26 mouse cellular contexts compared by ENCODE assay signal in genomic region chr2:58604791-58605190, GRCm38 (mm10). TPM values are rescaled to one million over a fixed set of nuclear protein-coding genes. Genes with fewer than 3 reads are reported as not detected.
DNase-seq lines count a peak whose midpoint lies in the region; ATAC-seq lines count a peak whose summit lies in the region.
"Had no signal": no experiment of that assay in that cellular context is flagged by ENCODE, and none has a peak within 500 bp of the region (broad histone marks: within the 10 kb centered on the region; RNA-seq: fewer than 3 reads in every experiment).

No protein-coding gene starts in this region.

- no peak overlapping the region for H3K4me3 ChIP-seq in hindbrain, embryonic 14.5 days (replicated peaks; ENCODE audit: low read length)

- no peak for ATAC-seq in hindbrain, embryonic 14.5 days (ENCODE audit: low FRiP score)
- ATAC-seq: activated CD4-positive, CD25-positive, alpha-beta regulatory T cell, adult 4 months; CD4-positive, CD25-positive, alpha-beta regulatory T cell, adult 4 months; Patski had no signal

- no peaks in the 10 kb centered on the region for H3K4me1 ChIP-seq in hindbrain, embryonic 14.5 days (replicated peaks; ENCODE audit: control insufficient read depth, insufficient read depth, low read length)

- H3K4me2 ChIP-seq in hindbrain, embryonic 14.5 days (replicated peaks) = no peak overlapping the region

- no peak overlapping the region for H3K27ac ChIP-seq in hindbrain, embryonic 14.5 days

- H3K9me3 ChIP-seq in hindbrain, embryonic 14.5 days (ENCODE audit: control insufficient read depth, low read length) = no peaks in the 10 kb centered on the region

- intact Hi-C loops in left cerebral cortex, postnatal 25 days (cut with DNase I) = no loop called here

- DNase-seq in heart, adult 11 months = peak; percentile 19
- DNase-seq in heart, adult 8-10 months (ENCODE audit: low spot score) = no peak
- DNase-seq in ES-CJ7 (ENCODE audit: low read depth, low spot score) (peak; percentile 76), R1 (ENCODE audit: low read depth, low spot score) (peak; percentile 67), ZHBTc4 (ENCODE audit: low read depth, low spot score) (peak; percentile 71)
- no peak for DNase-seq in hindbrain, embryonic 14.5 days (ENCODE audit: low spot score)
- no peak for DNase-seq in spleen, adult 12 weeks (ENCODE audit: low spot score)
- DNase-seq in left cerebral cortex, postnatal 25 days (ENCODE audit: low spot score in 2 of 2) = no peak
- DNase-seq: adrenal gland, adult 2 months; adrenal gland, adult 8-10 months; adrenal gland, postnatal 10 days; adrenal gland, postnatal 14 days; adrenal gland, postnatal 25 days; adrenal gland, postnatal 36 days; B cell, adult 2 months; cerebellum, adult 11 months; cerebellum, adult 11-12 months; cerebellum, adult 18-20 months; cerebellum, adult 2 months; cerebellum, adult 8-10 months had no signal

- H3K36me3 ChIP-seq in hindbrain, embryonic 14.5 days (replicated peaks; ENCODE audit: control insufficient read depth, insufficient read depth) = no peaks in the 10 kb centered on the region
- H3K36me3 ChIP-seq: G1E had no signal

- no peaks in the 10 kb centered on the region for H3K27me3 ChIP-seq in hindbrain, embryonic 14.5 days (ENCODE audit: control insufficient read depth, insufficient read depth, low read length)
- H3K27me3 ChIP-seq: CH12.LX, Patski had no signal

- WGBS in hindbrain, embryonic 14.5 days = 95% methylated on average over 3 of the region's 3 CpGs

- H3K9ac ChIP-seq in hindbrain, embryonic 14.5 days = no peak overlapping the region

RNA-seq across cellular contexts. Expression of gene Upp2, which starts 37.7 kb away (rescaled TPM):
- total RNA-seq in heart, adult 8-10 months (2022) = 1 to 10 TPM; 1.9 to 4.7 (median 3.3) TPM
- polyA plus RNA-seq in hindbrain, embryonic 14.5 days (2014; fragmentation: Nextera tagmentation; extraction: Ambion mirVana) = 16.1 and 17.5 TPM in 2 replicates
- 10 to 100 TPM; 26.1 to 27.3 TPM for total RNA-seq in left cerebral cortex, postnatal 25 days (2021)
- total RNA-seq: CH12.LX, MEL had no signal
- polyA plus RNA-seq: CD4-positive, CD25-positive, alpha-beta regulatory T cell, adult 4 months; G1E had no signal

RNA-seq across cellular contexts. Expression of gene Acvr1, which starts 37.8 kb away (rescaled TPM):
- 10 to 100 TPM; 14.2 to 17.0 (median 15.0) TPM for total RNA-seq in heart, adult 8-10 months (2022)
- polyA plus RNA-seq in hindbrain, embryonic 14.5 days (2014; fragmentation: Nextera tagmentation; extraction: Ambion mirVana) = 7.5 and 8.7 TPM in 2 replicates
- total RNA-seq in left cerebral cortex, postnatal 25 days (2021) = 10 to 100 TPM; 32.4 to 34.1 TPM
- total RNA-seq: CH12.LX, MEL had no signal
- polyA plus RNA-seq: G1E had no signal

Comparison
In these comparisons a context has a peak if more than half of its experiments do, and no peak if none do; other contexts are left out.
1. DNase-seq: peak in heart, adult 11 months (single experiment), ES-CJ7 (single experiment), R1 (single experiment) and ZHBTc4 (single experiment); none in heart, adult 8-10 months (single experiment), hindbrain, embryonic 14.5 days (single experiment), spleen, adult 12 weeks (single experiment) and left cerebral cortex, postnatal 25 days (0 of 2).
2. RNA of gene Upp2, which starts 37.7 kb away (total RNA-seq): 26.1 to 27.3 TPM in left cerebral cortex, postnatal 25 days; 1.9 to 4.7 TPM in heart, adult 8-10 months; every median in the first group is over 4 times any median in the second.